Mouse (Mus musculus) cerebellum, adult 11-12 months (tissue): ENCODE data around the gene Vegfa.

ENCODE experiments used
- DNase-seq: peaks from one replicate; pipeline ENCODE4 v3.0.0; 2022

Vegfa gene

DNA sequence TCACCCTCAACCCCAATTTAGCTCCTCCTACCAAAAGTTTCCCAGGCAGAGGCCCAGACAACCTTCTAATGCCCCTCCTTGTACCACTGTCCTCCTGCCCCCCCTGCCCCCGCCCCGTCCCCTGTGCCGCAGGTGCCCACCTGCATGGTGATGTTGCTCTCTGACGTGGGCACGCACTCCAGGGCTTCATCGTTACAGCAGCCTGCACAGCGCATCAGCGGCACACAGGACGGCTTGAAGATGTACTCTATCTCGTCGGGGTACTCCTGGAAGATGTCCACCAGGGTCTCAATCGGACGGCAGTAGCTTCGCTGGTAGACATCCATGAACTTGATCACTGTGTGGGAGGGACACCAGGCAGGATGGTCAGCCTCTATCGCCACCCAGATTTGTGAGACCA lies 7.0 kb downstream of the Vegfa start:
- DNase-seq: peak; percentile 15

DNA sequence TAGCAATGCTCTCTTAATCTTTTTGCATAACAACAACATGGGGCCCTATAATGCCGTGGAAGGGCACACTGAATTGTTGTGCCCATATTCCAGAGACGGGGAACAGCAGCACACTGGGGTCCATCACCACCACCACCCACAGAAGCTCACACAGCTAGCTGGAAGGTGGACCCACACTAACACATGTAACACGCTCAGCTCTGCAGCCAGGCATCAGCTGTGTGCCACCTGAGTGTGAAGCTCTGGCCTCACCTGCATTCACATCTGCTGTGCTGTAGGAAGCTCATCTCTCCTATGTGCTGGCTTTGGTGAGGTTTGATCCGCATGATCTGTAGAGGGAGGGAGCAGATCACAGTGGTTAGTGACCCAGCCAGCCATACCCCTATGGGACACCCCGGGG lies 8.0 kb downstream of the Vegfa start:
- DNase-seq: no peak

DNA sequence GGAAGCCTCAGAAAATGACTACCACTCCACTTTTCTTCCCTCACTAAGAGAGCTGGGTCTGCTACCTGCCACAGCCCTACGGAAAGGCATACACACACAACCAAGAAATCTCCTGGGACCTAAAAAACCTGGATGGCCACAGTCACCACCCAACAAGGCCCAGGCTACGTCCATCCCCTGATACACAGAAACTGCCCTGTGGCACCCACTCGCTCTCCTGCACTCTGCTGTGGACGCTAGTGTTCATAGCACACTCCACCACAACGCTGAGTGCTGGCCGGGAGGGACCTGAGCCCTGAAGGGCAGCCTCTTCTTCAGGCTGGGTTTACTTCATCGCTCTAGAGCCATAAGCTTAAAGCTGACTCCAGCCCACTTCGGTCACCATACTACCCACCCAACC lies 8.6 kb downstream of the Vegfa start:
- DNase-seq: no peak

DNA sequence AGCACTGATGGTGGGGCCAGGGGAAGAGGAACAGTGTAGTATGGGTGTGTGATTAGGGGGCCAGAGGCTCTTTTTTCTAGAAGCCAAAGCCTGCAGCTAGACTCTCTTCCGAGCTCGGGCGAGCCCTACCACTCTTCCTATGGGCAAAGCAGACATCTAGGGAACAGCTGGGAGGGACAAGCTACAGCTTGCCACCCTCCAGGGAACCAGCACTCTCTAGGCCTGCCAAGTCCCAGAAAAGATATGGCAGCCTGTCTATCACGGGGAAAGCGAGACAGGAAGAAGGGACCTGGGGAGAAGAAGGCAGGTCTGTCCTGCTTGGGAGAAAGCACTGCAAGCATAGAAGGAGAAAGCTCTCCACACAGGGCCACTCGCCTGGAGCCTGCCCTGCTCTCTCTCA lies 9.2 kb downstream of the Vegfa start:
- DNase-seq: peak; percentile 54

DNA sequence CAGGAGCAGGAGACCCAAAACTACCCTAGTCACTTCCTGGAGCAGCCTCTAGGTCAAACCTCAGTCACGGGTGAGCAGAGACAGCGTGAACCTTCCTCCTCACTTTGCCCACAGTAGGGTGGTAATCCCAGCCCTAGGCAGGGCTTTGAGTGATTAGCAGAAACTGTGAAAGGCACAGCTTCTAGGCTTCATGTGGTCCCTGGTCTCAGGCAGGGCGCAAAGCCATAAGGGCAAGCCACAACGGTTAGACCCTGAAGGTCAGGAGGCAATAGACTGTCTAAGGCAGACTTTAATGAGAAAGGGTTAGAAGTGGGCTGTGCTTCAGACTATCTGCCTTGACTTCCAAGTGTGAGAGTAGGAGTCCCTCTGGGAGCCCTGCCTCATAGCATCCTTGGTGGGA lies 9.7 kb downstream of the Vegfa start:
- DNase-seq: no peak

DNA sequence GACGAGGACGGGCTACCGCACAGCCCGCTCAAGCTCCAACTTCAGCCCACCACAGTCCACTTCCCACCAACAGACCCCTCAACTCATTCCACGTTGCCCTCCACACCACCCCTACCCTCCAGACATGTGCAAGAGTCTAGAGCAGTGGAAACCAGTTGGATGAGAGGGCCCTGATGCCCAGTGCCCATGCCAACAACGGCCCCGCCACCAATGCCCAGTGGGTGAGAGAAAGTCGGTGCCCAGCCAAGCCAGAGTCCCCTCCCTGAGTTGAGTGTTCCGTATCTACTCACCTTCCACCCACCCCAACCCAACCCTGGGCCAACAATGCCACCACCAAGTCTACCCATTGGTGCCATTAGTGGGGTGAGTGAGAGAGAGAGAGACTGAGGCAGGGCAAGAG lies 10.4 kb downstream of the Vegfa start:
- no peak for DNase-seq

DNA sequence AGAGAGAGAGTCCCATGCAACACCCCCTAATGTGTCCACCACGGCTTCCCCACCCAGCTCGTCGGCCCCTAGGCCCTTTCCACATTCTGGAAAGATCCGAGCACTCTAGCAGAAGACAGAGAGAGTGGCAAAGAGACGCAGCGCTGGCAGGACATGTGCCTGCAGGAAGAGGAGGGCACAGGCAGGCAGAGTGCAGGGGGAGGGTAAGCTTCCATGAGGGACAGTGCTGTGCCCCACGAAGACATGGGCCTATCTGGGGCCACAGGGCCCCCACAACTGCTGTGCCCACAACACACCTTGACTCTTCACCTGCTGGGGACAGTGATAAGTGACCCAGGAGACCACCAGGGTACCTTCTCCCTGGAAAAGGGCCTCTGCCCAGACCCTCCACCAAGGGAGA lies 11.0 kb downstream of the Vegfa start:
- DNase-seq: no peak

DNA sequence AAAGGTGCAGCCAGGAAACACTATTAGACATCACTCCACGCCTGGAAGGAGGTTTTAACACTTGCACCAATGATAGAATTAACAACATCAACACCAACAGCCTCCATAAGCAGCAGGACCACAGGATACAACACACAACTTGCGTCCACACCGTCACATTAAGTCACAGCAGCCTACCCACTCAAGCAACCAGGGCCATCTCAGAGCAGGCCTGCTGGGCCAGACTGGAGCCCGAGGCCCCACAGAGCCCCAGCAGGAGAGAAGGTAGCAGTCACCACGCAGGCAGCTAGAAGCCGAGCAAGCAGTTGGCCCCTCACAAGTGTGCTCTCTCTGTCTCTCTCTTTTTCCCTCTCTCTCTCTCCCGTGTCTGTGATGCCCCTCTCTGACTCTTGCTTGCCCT lies 11.6 kb downstream of the Vegfa start:
- DNase-seq: no peak

DNA sequence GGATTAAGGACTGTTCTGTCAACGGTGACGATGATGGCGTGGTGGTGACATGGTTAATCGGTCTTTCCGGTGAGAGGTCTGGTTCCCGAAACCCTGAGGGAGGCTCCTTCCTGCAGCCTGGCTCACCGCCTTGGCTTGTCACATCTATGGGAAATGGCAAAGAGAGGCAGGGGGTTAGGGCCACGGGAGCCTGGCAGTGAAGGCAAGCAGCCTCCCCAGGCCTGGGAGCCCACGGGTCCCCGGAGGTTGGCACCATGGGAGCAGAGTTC lies 13.5 kb downstream of the Vegfa start:
- DNase-seq: no peak

DNA sequence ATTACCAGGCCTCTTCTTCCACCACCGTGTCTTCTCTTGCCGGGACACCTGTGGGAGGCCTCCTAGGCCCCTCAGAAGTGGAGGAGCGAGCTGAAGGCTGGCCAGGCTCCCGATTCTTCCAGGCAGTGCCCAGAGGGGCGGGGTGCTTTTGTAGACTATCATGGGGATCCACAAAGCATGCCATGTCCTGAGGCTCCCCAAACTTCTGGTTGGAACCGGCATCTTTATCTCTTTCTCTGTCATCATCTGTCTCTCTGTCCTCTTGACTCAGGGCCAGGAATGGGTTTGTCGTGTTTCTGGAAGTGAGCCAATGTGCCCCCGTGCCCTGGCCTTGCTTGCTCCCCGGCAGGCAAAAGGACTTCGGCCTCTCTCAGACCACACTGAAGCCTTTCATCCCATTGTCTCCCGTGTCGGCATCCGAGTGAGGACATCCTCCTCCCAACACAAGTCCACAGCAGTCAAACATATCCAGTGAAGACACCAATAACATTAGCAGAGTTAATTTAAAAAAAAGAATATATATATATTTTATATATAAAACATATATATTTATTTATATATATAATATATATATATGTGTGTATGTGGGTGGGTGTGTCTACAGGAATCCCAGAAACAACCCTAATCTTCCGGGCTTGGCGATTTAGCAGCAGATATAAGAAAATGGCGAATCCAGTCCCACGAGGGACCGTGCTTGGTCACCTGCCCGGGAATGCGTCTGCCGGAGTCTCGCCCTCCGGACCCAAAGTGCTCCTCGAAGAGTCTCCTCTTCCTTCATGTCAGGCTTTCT lies 14.0 kb downstream of the Vegfa start:
- DNase-seq: peak; percentile 23

DNA sequence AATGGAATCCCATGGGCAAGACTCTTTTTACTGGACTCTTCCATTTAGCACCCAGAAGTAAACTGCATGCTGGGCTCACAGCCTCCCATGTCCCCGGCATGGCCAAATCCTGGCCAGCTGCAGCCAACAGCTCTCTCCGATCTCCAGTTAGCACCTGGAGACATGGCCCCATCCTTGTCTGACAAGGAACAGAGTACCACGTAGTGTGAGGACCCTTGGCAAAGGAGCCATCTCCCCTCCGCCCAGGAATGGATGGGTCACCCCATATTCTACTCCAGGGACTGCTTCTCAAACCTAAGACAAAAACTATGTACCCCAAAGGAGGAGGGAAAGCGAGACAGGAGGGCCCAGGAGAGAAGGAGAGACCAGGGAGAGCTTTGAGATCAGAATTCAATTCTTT lies 15.6 kb downstream of the Vegfa start:
- DNase-seq: no peak

DNA sequence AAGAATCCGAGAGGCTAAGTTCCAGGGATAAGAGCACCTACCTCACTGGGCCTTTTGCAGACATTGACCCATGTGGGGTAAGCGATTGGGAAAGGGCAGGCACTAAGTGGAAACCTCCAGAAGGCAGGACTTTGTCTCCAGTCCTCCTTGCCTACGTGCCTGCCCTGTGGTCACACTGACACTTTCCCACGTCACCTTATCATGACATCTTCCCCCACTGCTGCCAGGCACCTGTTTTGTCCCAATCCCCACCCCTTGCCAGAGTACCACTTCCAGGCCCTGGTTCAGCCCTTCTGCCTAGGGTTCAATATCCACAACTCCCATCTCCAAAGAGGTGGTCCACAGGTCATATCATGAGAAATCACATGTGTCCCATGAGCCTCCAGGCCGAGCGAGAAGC lies 16.2 kb downstream of the Vegfa start:
- DNase-seq: no peak

DNA sequence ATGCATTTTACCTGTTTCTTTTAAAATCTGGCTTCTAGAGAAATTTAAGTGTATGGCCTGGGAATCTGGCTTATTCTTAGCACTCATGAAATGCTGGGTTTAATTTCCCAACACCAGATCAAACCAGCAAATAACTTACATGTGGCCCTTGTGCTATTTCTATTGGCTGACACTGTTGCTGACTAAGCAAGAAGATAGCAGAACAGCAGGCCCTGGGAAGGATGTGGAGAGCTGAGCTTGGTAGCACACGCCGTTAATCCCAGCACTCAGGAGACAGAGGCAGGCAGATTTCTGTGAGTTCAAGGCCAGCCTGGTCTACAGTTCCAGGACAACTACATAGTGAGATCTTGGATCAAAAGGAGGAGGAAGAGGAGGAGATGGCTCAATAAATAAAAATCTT lies 17.2 kb downstream of the Vegfa start:
- DNase-seq: no peak

DNA sequence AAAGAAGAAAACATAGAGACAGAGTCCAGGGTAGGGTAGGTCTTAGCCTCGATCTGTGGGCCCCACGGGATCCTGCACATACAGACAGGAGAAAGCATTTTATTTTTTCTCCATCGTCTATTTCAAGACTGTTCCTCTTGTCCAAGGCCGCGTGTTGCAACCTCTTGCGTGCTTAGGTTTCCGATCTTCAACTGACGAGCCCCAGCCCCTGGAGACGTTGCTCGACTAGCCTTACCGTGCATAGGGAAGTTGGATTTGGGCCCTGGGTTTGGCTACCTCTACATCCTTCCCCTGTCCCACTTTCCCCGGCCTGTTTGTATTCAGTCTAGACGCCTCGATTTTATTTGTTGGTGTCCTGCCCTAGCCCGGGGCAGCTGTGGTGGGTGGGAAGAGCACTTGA lies 18.6 kb downstream of the Vegfa start:
- DNase-seq: no peak

DNA sequence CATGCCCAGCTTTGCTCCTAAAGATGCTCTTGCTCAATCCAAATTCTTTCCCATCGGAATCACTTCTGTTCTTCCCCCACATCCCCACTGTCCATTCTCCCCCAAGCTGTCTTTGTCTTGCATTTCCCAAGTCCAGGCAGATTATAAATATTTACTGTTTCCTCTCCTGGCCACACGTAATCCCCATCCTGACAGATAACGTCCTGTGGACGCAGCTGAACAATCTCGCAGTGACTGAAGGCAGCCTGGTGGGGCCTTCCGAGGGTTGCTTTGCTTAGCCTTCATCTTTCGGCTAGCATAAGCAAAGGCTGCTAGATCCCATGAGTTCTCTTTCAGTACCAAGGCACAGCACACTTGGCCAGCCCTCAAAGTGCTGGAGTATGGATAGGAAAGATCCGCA lies 20.0 kb downstream of the Vegfa start:
- DNase-seq: no peak

DNA sequence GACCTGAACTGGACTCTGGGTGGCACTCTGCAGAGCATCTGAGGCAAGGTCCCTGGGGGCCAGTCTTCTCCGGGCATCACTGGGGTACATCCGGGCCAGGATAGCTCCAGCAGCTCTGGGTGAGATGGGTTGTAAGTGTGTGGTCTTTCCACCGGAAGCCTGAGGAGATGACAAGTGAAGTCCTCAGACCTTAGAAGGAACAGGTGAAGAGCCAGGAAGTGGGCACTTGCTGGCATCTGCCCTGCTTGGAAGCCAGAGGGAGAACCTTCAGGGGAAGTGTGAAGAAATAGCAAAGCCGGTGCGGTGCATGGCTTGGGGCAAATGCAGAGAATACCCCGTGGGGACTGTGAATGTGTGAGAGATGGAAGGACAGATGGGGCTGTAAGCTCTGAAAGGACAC lies 21.7 kb downstream of the Vegfa start:
- DNase-seq: no peak

DNA sequence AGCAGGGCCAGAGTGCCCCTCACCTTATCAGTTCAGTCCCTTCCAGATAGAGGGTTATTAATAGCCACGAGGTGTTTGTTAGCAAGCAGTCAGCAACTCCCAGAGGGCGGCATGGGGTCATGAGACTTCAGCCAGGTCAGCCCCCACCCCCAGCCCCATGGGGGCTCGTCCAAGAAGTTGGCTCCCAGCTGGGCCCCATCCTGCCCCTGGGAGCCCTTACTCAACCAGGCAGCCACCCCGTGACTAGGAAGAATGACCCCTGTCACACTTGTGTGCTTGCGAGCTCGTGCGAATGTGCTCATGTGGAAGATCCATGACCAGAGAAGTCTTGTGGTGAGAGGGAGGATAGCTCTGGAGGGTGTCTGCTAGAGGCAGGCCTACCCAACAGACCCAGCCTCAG lies 23.0 kb downstream of the Vegfa start:
- DNase-seq: no peak

DNA sequence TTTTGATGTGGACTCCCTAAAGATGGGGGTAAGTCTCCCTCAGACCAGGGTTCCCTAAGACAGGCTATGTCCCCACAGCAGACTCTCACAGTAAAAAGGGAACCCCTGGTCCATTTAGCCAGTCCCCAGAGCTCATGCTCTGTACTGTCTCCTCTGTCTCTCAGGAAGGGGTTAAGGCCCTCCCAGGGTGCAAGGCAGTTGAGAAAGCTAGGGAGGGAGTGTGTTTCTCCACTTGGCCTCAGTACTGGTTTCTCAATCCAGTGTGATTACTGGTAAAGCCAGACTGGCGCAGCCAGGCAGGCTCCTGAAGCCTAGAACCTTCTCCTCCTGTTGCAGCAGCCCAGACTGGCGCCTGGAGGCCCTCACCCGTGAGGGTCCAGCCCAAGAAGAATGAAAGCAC lies 26.7 kb downstream of the Vegfa start:
- DNase-seq: no peak

DNA sequence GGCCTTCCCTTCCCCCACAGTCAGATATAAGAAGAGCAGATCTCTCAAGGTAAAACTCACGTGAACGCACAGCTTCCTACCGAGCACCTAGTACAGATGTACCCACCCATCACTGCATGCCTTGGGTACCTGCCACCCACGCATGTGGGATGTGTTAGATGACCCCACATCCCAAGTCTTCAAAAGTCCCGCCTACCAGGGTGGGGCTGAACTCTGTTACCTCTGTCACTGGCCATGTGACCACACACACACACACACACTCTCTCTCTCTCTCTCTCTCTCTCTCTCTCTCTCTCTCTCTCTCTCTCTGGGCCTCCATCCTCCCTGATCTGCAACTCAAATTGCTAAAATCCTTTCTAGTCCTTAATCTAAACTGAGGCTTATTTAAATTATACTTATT lies 27.7 kb downstream of the Vegfa start:
- no peak for DNase-seq

DNA sequence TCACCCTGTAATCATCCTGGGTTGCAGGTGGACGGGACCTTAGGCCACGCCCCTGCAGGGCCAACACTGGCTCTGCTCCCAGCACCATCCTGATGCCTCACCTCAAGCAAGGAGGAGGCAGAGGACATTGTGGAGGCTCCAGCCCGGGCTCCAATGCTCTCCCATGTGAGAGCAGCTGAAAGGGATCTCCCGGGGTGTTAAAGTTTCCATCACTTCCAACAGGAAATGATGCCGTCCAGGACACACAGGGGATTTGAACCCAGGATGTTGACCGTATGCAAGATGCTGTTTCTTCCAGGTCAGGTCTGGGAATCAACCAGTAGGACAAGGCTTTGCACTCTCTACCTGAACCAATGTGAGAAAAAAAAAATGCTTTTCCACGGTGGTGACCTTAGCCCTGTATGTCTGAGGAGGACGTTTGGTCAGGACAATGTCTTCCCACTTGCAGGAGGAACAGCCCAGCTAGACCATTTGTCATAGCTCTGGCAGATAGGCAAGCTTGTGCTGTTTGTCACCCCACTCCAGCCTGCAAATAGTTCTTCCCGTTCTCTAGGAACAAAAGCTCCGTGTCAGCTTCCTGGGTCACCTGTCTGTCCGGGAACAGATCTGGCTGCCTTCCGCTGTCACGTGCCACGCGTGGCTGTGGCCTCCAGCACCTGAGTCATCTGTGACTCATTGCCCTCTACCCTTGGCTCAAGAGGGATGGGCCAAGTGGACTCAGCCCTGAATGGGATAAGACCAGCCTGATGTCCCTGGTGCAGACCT lies 28.3 kb downstream of the Vegfa start:
- DNase-seq: no peak

DNA sequence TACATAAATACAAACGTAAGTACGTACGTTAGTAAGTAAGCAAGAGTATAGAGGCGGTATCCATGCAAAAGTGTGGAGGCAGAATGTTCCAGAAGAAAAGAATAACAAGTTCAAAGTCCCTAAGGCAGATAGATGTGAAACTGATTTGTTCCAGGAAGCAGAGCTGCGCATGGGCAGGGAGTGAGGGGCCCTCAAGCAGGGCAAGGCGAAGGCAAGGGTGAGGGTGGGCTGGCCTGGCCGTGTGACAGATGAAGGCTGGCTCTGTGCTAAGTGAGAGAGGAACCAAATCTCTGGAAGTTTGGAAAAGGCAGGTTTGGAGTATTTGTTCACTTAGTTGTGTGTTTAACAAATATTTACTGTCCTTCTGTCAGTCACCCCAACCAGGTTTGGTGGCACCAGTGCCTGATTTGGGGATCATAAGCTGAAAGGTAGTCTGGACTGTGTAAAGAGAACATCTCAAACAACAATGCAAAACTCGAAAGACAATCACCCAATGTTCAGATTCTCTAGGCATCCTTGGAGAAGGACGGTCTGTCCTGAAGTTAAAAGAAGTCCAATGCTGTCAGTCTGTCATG lies 32.7 kb downstream of the Vegfa start:
- DNase-seq: no peak

DNA sequence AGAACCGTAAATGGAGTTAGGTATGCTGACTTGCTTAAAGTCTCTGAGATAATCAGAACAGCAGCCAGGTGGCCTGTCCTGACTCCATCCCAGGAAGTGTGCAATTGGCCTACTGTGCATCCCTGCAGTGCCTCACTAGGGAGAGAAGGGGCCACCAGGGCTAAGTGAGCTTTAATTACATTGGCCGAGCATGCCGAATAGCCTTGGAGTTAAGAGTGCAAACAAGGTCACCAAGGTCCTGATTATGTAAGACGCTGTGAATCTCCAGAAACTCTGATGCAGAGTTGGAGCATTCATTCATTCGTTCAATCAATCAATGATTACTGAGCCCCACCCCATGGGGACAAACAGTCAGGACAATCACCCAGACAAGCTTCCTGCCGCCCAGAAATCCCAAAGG lies 33.8 kb downstream of the Vegfa start:
- no peak for DNase-seq

DNA sequence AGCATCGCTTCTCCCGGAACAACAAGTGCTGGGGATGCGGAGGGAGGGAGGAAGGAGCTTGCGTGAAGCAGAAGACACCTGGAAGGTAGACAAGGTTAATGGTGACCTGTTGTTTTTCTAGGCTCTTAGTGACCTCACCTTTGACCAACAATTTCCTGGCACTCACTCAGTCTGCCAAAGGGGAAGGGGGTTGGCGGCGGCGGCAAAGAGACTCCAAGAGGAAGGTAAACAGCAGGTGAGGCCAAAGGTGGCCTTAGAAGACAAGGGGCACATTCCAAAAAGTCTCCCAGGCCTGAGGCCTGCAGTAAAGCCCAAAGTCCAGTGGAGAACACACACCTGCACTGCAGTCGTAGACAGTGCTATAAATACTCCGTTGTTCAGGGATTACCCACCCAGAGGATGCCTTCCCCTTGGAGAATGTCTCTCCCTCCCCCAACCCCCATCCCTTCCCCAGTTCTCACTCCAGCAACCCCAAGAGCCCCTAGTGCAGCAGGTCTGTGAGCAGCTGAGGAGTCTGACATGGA lies 35.2 kb downstream of the Vegfa start:
- DNase-seq: no peak

DNA sequence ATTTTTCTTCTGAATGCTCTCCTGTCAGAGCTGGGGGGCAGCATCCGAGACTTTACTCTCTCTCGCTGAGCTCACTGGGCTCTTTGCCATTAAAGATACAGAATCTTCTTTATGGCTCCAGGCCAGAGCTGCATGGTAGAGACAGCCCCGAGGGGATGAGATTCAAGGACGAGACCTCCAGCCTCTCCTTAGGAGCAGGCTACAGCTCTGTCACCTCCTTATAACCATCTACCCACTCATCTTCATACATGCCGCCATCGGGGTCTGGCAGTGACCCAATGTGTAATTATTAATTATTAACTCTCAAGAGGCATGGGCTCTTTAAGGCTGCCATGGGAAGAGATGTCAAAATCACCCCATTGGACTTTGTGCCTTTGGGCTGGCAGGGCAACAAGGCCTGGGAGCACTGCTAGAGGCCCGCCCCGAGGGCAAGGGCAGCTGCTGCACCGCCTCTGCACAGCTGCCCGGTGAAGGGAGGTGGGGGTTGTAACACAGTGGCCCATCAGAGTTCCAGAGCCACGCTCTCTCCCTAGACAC lies 37.8 kb downstream of the Vegfa start:
- DNase-seq: no peak
